ENCODE assay signal across 8 mouse cellular contexts in genomic region chr9:45407706-45408675, GRCm38 (mm10). TPM values are rescaled to one million over a fixed set of nuclear protein-coding genes. Genes with fewer than 3 reads are reported as not detected.
DNase-seq lines count a peak whose midpoint lies in the region; ATAC-seq and TF ChIP-seq lines count a peak whose summit lies in the region.

No protein-coding gene starts in this region.

- TF ChIP-seq POLR2A in brain, embryonic 14.5 days (IDR thresholded peaks at IDR 0.05; ENCODE audit: borderline replicate concordance, extremely low read depth, insufficient read depth, insufficient read length, poor library complexity, severe bottlenecking) = no peak

- peak overlapping the region; percentile 31 for H3K4me3 ChIP-seq in forebrain, embryonic 12.5 days (replicated peaks)
- peak overlapping the region; percentile 36 for H3K4me3 ChIP-seq in heart, embryonic 15.5 days
- no peak overlapping the region for H3K4me3 ChIP-seq in liver, embryonic 15.5 days (replicated peaks)
- H3K4me3 ChIP-seq in neural tube, embryonic 12.5 days = peak overlapping the region; percentile 18; the same call in 1 of the 2 replicates

- peak; percentile 92 for TF ChIP-seq CTCF in brain, embryonic 14.5 days (IDR thresholded peaks at IDR 0.05; ENCODE audit: borderline replicate concordance, extremely low read depth, insufficient read depth, insufficient read length)

- peak overlapping the region; percentile 52 for H3K4me2 ChIP-seq in forebrain, embryonic 12.5 days
- H3K4me2 ChIP-seq in heart, embryonic 15.5 days = peak overlapping the region; percentile 61
- peak overlapping the region; percentile 30; the same call in 1 of the 2 replicates for H3K4me2 ChIP-seq in liver, embryonic 15.5 days
- H3K4me2 ChIP-seq in neural tube, embryonic 12.5 days (replicated peaks) = peak overlapping the region; percentile 52

- H3K36me3 ChIP-seq in forebrain, embryonic 12.5 days (replicated peaks) = no peaks in the 10 kb centered on the region
- no peaks in the 10 kb centered on the region for H3K36me3 ChIP-seq in heart, embryonic 15.5 days
- no peaks in the 10 kb centered on the region for H3K36me3 ChIP-seq in liver, embryonic 15.5 days (replicated peaks)
- H3K36me3 ChIP-seq in neural tube, embryonic 12.5 days = no peaks in the 10 kb centered on the region

- H3K9ac ChIP-seq in forebrain, embryonic 12.5 days = peak overlapping the region; percentile 36
- no peak overlapping the region for H3K9ac ChIP-seq in heart, embryonic 15.5 days
- H3K9ac ChIP-seq in liver, embryonic 15.5 days = no peak overlapping the region
- no peak overlapping the region for H3K9ac ChIP-seq in neural tube, embryonic 12.5 days

- peaks cover 28% of the 10 kb centered on the region for H3K27me3 ChIP-seq in forebrain, embryonic 12.5 days
- peaks cover 33% of the 10 kb centered on the region for H3K27me3 ChIP-seq in heart, embryonic 15.5 days
- H3K27me3 ChIP-seq in liver, embryonic 15.5 days = peaks cover 10% of the 10 kb centered on the region; the same call in 1 of the 2 replicates
- no peaks in the 10 kb centered on the region for H3K27me3 ChIP-seq in neural tube, embryonic 12.5 days (replicated peaks)

- WGBS in forebrain, embryonic 12.5 days = 42% methylated on average over 33 of the region's 33 CpGs
- WGBS in heart, embryonic 15.5 days = 35% methylated on average over 33 of the region's 33 CpGs
- WGBS in liver, embryonic 15.5 days (ENCODE audit: insufficient replicate concordance) = 30% methylated on average over 33 of the region's 33 CpGs
- WGBS in neural tube, embryonic 12.5 days = 40% methylated on average over 33 of the region's 33 CpGs

- peaks cover 11% of the 10 kb centered on the region for H3K4me1 ChIP-seq in forebrain, embryonic 12.5 days
- peaks cover 5% of the 10 kb centered on the region for H3K4me1 ChIP-seq in heart, embryonic 15.5 days (replicated peaks)
- H3K4me1 ChIP-seq in liver, embryonic 15.5 days (replicated peaks) = peaks cover 5% of the 10 kb centered on the region; the same call in 1 of the 2 replicates
- H3K4me1 ChIP-seq in neural tube, embryonic 12.5 days = peaks cover 7% of the 10 kb centered on the region; the same call in 1 of the 2 replicates

- peak; percentile 68 for ATAC-seq in forebrain, embryonic 12.5 days (ENCODE audit: low FRiP score)
- peak; percentile 38; the same call in 1 of the 2 replicates for ATAC-seq in heart, embryonic 15.5 days (replicated peaks; ENCODE audit: insufficient number of reproducible peaks, insufficient read depth, low FRiP score, low read depth)
- ATAC-seq in liver, embryonic 15.5 days (ENCODE audit: insufficient read depth) = no peak
- ATAC-seq in neural tube, embryonic 12.5 days (ENCODE audit: low FRiP score, low read depth) = peak; percentile 63

- DNase-seq in A20 (ENCODE audit: low read depth, low spot score) = peak; percentile 26
- peak; percentile 83 for DNase-seq in brain, embryonic 14.5 days (ENCODE audit: low read depth)
- DNase-seq in kidney, postnatal 14 days = peak; percentile 85
- DNase-seq in telencephalon, adult 2 months (ENCODE audit: low read depth, low spot score) = peak; percentile 68

- no peaks in the 10 kb centered on the region for H3K9me3 ChIP-seq in forebrain, embryonic 12.5 days
- H3K9me3 ChIP-seq in heart, embryonic 15.5 days (replicated peaks) = no peaks in the 10 kb centered on the region
- no peaks in the 10 kb centered on the region for H3K9me3 ChIP-seq in liver, embryonic 15.5 days (replicated peaks)
- H3K9me3 ChIP-seq in neural tube, embryonic 12.5 days = no peaks in the 10 kb centered on the region

- H3K27ac ChIP-seq in forebrain, embryonic 12.5 days = no peak overlapping the region
- H3K27ac ChIP-seq in heart, embryonic 15.5 days = no peak overlapping the region
- no peak overlapping the region for H3K27ac ChIP-seq in liver, embryonic 15.5 days (replicated peaks)
- no peak overlapping the region for H3K27ac ChIP-seq in neural tube, embryonic 12.5 days

RNA-seq across cellular contexts. Expression of gene Fxyd2, which starts 8.5 kb away (rescaled TPM):
- 7.7 and 8.4 TPM in 2 replicates for polyA plus RNA-seq in brain, embryonic 14.5 days (2012; rRNA removed)
- 2.0 and 2.3 TPM in 2 replicates for polyA plus RNA-seq in forebrain, embryonic 12.5 days (2016; fragmentation: Nextera tagmentation; extraction: Ambion mirVana)
- polyA plus RNA-seq in heart, embryonic 15.5 days (2015; fragmentation: Nextera tagmentation; extraction: Ambion mirVana) = 1.5 and 1.9 TPM in 2 replicates
- polyA plus RNA-seq in liver, embryonic 15.5 days (2015; fragmentation: Nextera tagmentation; extraction: Ambion mirVana) = 0.60 and 0.62 TPM in 2 replicates
- 1.8 and 2.2 TPM in 2 replicates for polyA plus RNA-seq in neural tube, embryonic 12.5 days (2016; fragmentation: Nextera tagmentation; extraction: Ambion mirVana)

RNA-seq across cellular contexts. Expression of gene Dscaml1, which starts 18.4 kb away (rescaled TPM):
- polyA plus RNA-seq in brain, embryonic 14.5 days (2012; rRNA removed) = 34.3 and 36.8 TPM in 2 replicates
- 7.0 and 8.9 TPM in 2 replicates for polyA plus RNA-seq in forebrain, embryonic 12.5 days (2016; fragmentation: Nextera tagmentation; extraction: Ambion mirVana)
- 0.23 and 0.29 TPM in 2 replicates for polyA plus RNA-seq in heart, embryonic 15.5 days (2015; fragmentation: Nextera tagmentation; extraction: Ambion mirVana)
- 0.01 TPM in 1 of 2 replicates, not detected in the other for polyA plus RNA-seq in liver, embryonic 15.5 days (2015; fragmentation: Nextera tagmentation; extraction: Ambion mirVana)
- 6.4 and 6.5 TPM in 2 replicates for polyA plus RNA-seq in neural tube, embryonic 12.5 days (2016; fragmentation: Nextera tagmentation; extraction: Ambion mirVana)

RNA-seq across cellular contexts. Expression of gene Fxyd6, which starts 38.0 kb away (rescaled TPM):
- 374 and 382 TPM in 2 replicates for polyA plus RNA-seq in brain, embryonic 14.5 days (2012; rRNA removed)
- 206 TPM in 2 replicates for polyA plus RNA-seq in forebrain, embryonic 12.5 days (2016; fragmentation: Nextera tagmentation; extraction: Ambion mirVana)
- polyA plus RNA-seq in heart, embryonic 15.5 days (2015; fragmentation: Nextera tagmentation; extraction: Ambion mirVana) = 37.6 and 47.9 TPM in 2 replicates
- polyA plus RNA-seq in liver, embryonic 15.5 days (2015; fragmentation: Nextera tagmentation; extraction: Ambion mirVana) = 1.9 TPM in 2 replicates
- polyA plus RNA-seq in neural tube, embryonic 12.5 days (2016; fragmentation: Nextera tagmentation; extraction: Ambion mirVana) = 186 and 199 TPM in 2 replicates

Comparison
In these comparisons a context has a peak if more than half of its experiments do, and no peak if none do; other contexts are left out.
1. DNase-seq: peak in every context shown above with its lines; median percentile 85 in kidney, postnatal 14 days; 83 in brain, embryonic 14.5 days; 68 in telencephalon, adult 2 months; 26 in A20.
2. RNA of gene Fxyd6, which starts 38.0 kb away (polyA plus RNA-seq): 374 to 382 TPM in brain, embryonic 14.5 days, 206 TPM in forebrain, embryonic 12.5 days, 186 to 199 TPM in neural tube, embryonic 12.5 days and 37.6 to 47.9 TPM in heart, embryonic 15.5 days; 1.9 TPM in liver, embryonic 15.5 days; every median in the first group is over 10 times any median in the second.
3. Peak in every context shown above with its lines, with median percentiles within 50 percentile points of each other: H3K4me2 ChIP-seq.